Mouse (Mus musculus): ENCODE data around the gene Cilp. TPM values are rescaled to one million over a fixed set of nuclear protein-coding genes. Genes with fewer than 3 reads are reported as not detected.

The Cilp gene
- polyA plus RNA-seq, 1 experiment = not detected

GRCm38 (mm10) chr9:65304300-65304699 lies 39.3 kb downstream of the Cilp start:
- no peak overlapping the region for H3K4me3 ChIP-seq (replicated peaks; ENCODE audit: control insufficient read depth, low read depth, low read length)
- 89% methylated on average over 4 of the region's 4 CpGs for WGBS
- no peak overlapping the region for H3K27ac ChIP-seq (ENCODE audit: control insufficient read depth, insufficient read depth, low read depth, low read length, poor library complexity)
- no peaks in the 10 kb centered on the region for H3K4me1 ChIP-seq (ENCODE audit: control insufficient read depth, insufficient read depth, low read length)
- TF ChIP-seq CTCF (IDR thresholded peaks at IDR 0.05; ENCODE audit: control insufficient read depth, insufficient read depth, low read length) (no peak), POLR2A (IDR thresholded peaks at IDR 0.05; ENCODE audit: borderline replicate concordance, control insufficient read depth, low read depth, low read length) (no peak)

GRCm38 (mm10) chr9:65306672-65307071 lies 41.7 kb downstream of the Cilp start:
- Histone ChIP-seq H3K27ac (ENCODE audit: control insufficient read depth, insufficient read depth, low read depth, low read length, poor library complexity) (no peak overlapping the region), H3K4me1 (ENCODE audit: control insufficient read depth, insufficient read depth, low read length) (no peaks in the 10 kb centered on the region), H3K4me3 (replicated peaks; ENCODE audit: control insufficient read depth, low read depth, low read length) (no peak overlapping the region)
- WGBS = 95% methylated on average over 2 of the region's 2 CpGs
- TF ChIP-seq POLR2A (IDR thresholded peaks at IDR 0.05; ENCODE audit: borderline replicate concordance, control insufficient read depth, low read depth, low read length) (no peak), CTCF (IDR thresholded peaks at IDR 0.05; ENCODE audit: control insufficient read depth, insufficient read depth, low read length) (no peak)

GRCm38 (mm10) chr9:65308011-65308410 lies 43.0 kb downstream of the Cilp start:
- Histone ChIP-seq H3K4me3 (replicated peaks; ENCODE audit: control insufficient read depth, low read depth, low read length) (no peak overlapping the region), H3K27ac (ENCODE audit: control insufficient read depth, insufficient read depth, low read depth, low read length, poor library complexity) (no peak overlapping the region), H3K4me1 (ENCODE audit: control insufficient read depth, insufficient read depth, low read length) (no peaks in the 10 kb centered on the region)
- 71% methylated on average over 1 of the region's 1 CpGs for WGBS
- TF ChIP-seq CTCF (IDR thresholded peaks at IDR 0.05; ENCODE audit: control insufficient read depth, insufficient read depth, low read length) (no peak), POLR2A (IDR thresholded peaks at IDR 0.05; ENCODE audit: borderline replicate concordance, control insufficient read depth, low read depth, low read length) (no peak)

GRCm38 (mm10) chr9:65312669-65313357 lies 47.8 kb downstream of the Cilp start:
- H3K27ac ChIP-seq (ENCODE audit: control insufficient read depth, insufficient read depth, low read depth, low read length, poor library complexity) = no peak overlapping the region
- no peaks in the 10 kb centered on the region for H3K4me1 ChIP-seq (ENCODE audit: control insufficient read depth, insufficient read depth, low read length)
- no peak for TF ChIP-seq POLR2A (IDR thresholded peaks at IDR 0.05; ENCODE audit: borderline replicate concordance, control insufficient read depth, low read depth, low read length)
- TF ChIP-seq CTCF (IDR thresholded peaks at IDR 0.05; ENCODE audit: control insufficient read depth, insufficient read depth, low read length) = no peak
- no peak overlapping the region for H3K4me3 ChIP-seq (replicated peaks; ENCODE audit: control insufficient read depth, low read depth, low read length)
- 92% methylated on average over 4 of the region's 4 CpGs for WGBS

GRCm38 (mm10) chr9:65313846-65314245 lies 48.9 kb downstream of the Cilp start:
- no peaks in the 10 kb centered on the region for H3K4me1 ChIP-seq (ENCODE audit: control insufficient read depth, insufficient read depth, low read length)
- WGBS = 84% methylated on average over 1 of the region's 1 CpGs
- no peak for TF ChIP-seq POLR2A (IDR thresholded peaks at IDR 0.05; ENCODE audit: borderline replicate concordance, control insufficient read depth, low read depth, low read length)
- no peak for TF ChIP-seq CTCF (IDR thresholded peaks at IDR 0.05; ENCODE audit: control insufficient read depth, insufficient read depth, low read length)
- no peak overlapping the region for H3K27ac ChIP-seq (ENCODE audit: control insufficient read depth, insufficient read depth, low read depth, low read length, poor library complexity)
- no peak overlapping the region for H3K4me3 ChIP-seq (replicated peaks; ENCODE audit: control insufficient read depth, low read depth, low read length)

- no peak overlapping the region for H3K27ac ChIP-seq (ENCODE audit: control insufficient read depth, insufficient read depth, low read depth, low read length, poor library complexity)
- no peaks in the 10 kb centered on the region for H3K4me1 ChIP-seq (ENCODE audit: control insufficient read depth, insufficient read depth, low read length)
- H3K4me3 ChIP-seq (replicated peaks; ENCODE audit: control insufficient read depth, low read depth, low read length) = no peak overlapping the region
- WGBS = 91% methylated on average over 11 of the region's 11 CpGs
- TF ChIP-seq POLR2A (IDR thresholded peaks at IDR 0.05; ENCODE audit: borderline replicate concordance, control insufficient read depth, low read depth, low read length) (no peak), CTCF (IDR thresholded peaks at IDR 0.05; ENCODE audit: control insufficient read depth, insufficient read depth, low read length) (no peak)
Observed at GRCm38 (mm10) chr9:65322255-65322900, 57.4 kb downstream of the Cilp start.

GRCm38 (mm10) chr9:65325971-65326370 lies 61.0 kb downstream of the Cilp start:
- no peak overlapping the region for H3K4me3 ChIP-seq (replicated peaks; ENCODE audit: control insufficient read depth, low read depth, low read length)
- no peaks in the 10 kb centered on the region for H3K4me1 ChIP-seq (ENCODE audit: control insufficient read depth, insufficient read depth, low read length)
- H3K27ac ChIP-seq (ENCODE audit: control insufficient read depth, insufficient read depth, low read depth, low read length, poor library complexity) = no peak overlapping the region
- TF ChIP-seq POLR2A (IDR thresholded peaks at IDR 0.05; ENCODE audit: borderline replicate concordance, control insufficient read depth, low read depth, low read length) (no peak), CTCF (IDR thresholded peaks at IDR 0.05; ENCODE audit: control insufficient read depth, insufficient read depth, low read length) (no peak)

GRCm38 (mm10) chr9:65327371-65327770 lies 62.4 kb downstream of the Cilp start:
- WGBS = 92% methylated on average over 2 of the region's 2 CpGs
- TF ChIP-seq CTCF (IDR thresholded peaks at IDR 0.05; ENCODE audit: control insufficient read depth, insufficient read depth, low read length) = no peak
- TF ChIP-seq POLR2A (IDR thresholded peaks at IDR 0.05; ENCODE audit: borderline replicate concordance, control insufficient read depth, low read depth, low read length) = no peak
- H3K4me3 ChIP-seq (replicated peaks; ENCODE audit: control insufficient read depth, low read depth, low read length) = no peak overlapping the region
- no peak overlapping the region for H3K27ac ChIP-seq (ENCODE audit: control insufficient read depth, insufficient read depth, low read depth, low read length, poor library complexity)
- no peaks in the 10 kb centered on the region for H3K4me1 ChIP-seq (ENCODE audit: control insufficient read depth, insufficient read depth, low read length)

Other genes with a start within 250 kb of the Cilp start
- 9.2 and 18.0 TPM in 2 replicates for gene Hacd3, start 243.5 kb upstream of the Cilp start, polyA plus RNA-seq (2011; ENCODE audit: insufficient read depth, insufficient read length, low replicate concordance, missing spikeins)
- 23.7 and 25.9 TPM in 2 replicates for gene Dpp8, start 232.8 kb upstream of the Cilp start, polyA plus RNA-seq (2011; ENCODE audit: insufficient read depth, insufficient read length, low replicate concordance, missing spikeins)
- 0.32 TPM in 1 of 2 replicates, not detected in the other for gene Igdcc4, start 163.7 kb upstream of the Cilp start, polyA plus RNA-seq (2011; ENCODE audit: insufficient read depth, insufficient read length, low replicate concordance, missing spikeins)
- gene Igdcc3, start 124.0 kb upstream of the Cilp start, polyA plus RNA-seq (2011; ENCODE audit: insufficient read depth, insufficient read length, low replicate concordance, missing spikeins) = not detected in 2 replicates
- 4.3 and 7.0 TPM in 2 replicates for gene Parp16, start 69.8 kb upstream of the Cilp start, polyA plus RNA-seq (2011; ENCODE audit: insufficient read depth, insufficient read length, low replicate concordance, missing spikeins)
- 7.3 and 19.9 TPM in 2 replicates for gene Clpx, start 29.1 kb downstream of the Cilp start, polyA plus RNA-seq (2011; ENCODE audit: insufficient read depth, insufficient read length, low replicate concordance, missing spikeins)
- 7.3 and 16.3 TPM in 2 replicates for gene Pdcd7, start 80.9 kb downstream of the Cilp start, polyA plus RNA-seq (2011; ENCODE audit: insufficient read depth, insufficient read length, low replicate concordance, missing spikeins)
- gene Ubap1l, start 95.9 kb downstream of the Cilp start, polyA plus RNA-seq (2011; ENCODE audit: insufficient read depth, insufficient read length, low replicate concordance, missing spikeins) = 1.1 and 1.7 TPM in 2 replicates
- not detected in 2 replicates for gene Kbtbd13, start 126.5 kb downstream of the Cilp start, polyA plus RNA-seq (2011; ENCODE audit: insufficient read depth, insufficient read length, low replicate concordance, missing spikeins)
- 0.40 TPM in 1 of 2 replicates, not detected in the other for gene Rasl12, start 133.3 kb downstream of the Cilp start, polyA plus RNA-seq (2011; ENCODE audit: insufficient read depth, insufficient read length, low replicate concordance, missing spikeins)
- not detected in 2 replicates for gene Slc51b, start 157.8 kb downstream of the Cilp start, polyA plus RNA-seq (2011; ENCODE audit: insufficient read depth, insufficient read length, low replicate concordance, missing spikeins)
- 7.7 and 18.7 TPM in 2 replicates for gene Mtfmt, start 170.6 kb downstream of the Cilp start, polyA plus RNA-seq (2011; ENCODE audit: insufficient read depth, insufficient read length, low replicate concordance, missing spikeins)
- gene Spg21, start 195.8 kb downstream of the Cilp start, polyA plus RNA-seq (2011; ENCODE audit: insufficient read depth, insufficient read length, low replicate concordance, missing spikeins) = 7.8 and 16.5 TPM in 2 replicates